Mouse (Mus musculus) Patski (cell line): ENCODE data around the gene Shisa8. TPM values are rescaled to one million over a fixed set of nuclear protein-coding genes. Genes with fewer than 3 reads are reported as not detected.

Experiments
- ATAC-seq: fragments of 100-300 bp; one replicate; pipeline ENCODE4 v1.8.0; 2021
- CTCF ChIA-PET: fragments of 350-600 bp; sonication (Branson Sonifier 250); formaldehyde crosslinking; loops from one replicate; lab custom pipeline; 2022; ENCODE audit warnings: inconsistent platforms; lab: Charles Lee
- POLR2A ChIA-PET: fragments of 350-600 bp; sonication (Branson Sonifier 250); formaldehyde crosslinking; loops from one replicate; lab custom pipeline; 2022; ENCODE audit warnings: antibody characterized with exemption, inconsistent platforms; lab: Charles Lee
- DNase-seq: peaks from one replicate; pipeline ENCODE4 v3.0.0-alpha.2; 2011; ENCODE audit warnings: low read depth, low spot score
- H3K27me3 ChIP-seq: fragments of 371-371 bp; one replicate; pipeline ENCODE4 v1.5.1; 2021
- CTCF ChIP-seq: fragments of 100-300 bp; IDR thresholded peaks from one replicate; pipeline ENCODE4 v1.5.1; 2021
- in situ Hi-C: fragments of 300-500 bp; cut with MboI; formaldehyde crosslinking; loops from 3 replicates; pipeline ENCODE4 v1.11.1; 2018; ENCODE audit warnings: low pct_unique_long_range_greater_than_20kb, mixed read lengths
- polyA plus RNA-seq: library from polyadenylated mRNA; unstranded; gene quantifications from one replicate; pipeline ENCODE4 v1.2.3, GENCODE M21; 2021

The Shisa8 gene
- polyA plus RNA-seq, 1 experiment from 2014 or later, result 0.09 TPM

GRCm38 (mm10) chr15:82203611-82204351 is 8.8 kb downstream of the Shisa8 start:
- no peak for ATAC-seq
- H3K27me3 ChIP-seq, result no peaks in the 10 kb centered on the region
- CTCF ChIA-PET, result no interaction called here
- POLR2A ChIA-PET, result no interaction called here
- no peak for DNase-seq
- in situ Hi-C loops, result no loop called here
- no peak for TF ChIP-seq CTCF

- ATAC-seq (no peak), DNase-seq (no peak)
- in situ Hi-C loops, result no loop called here
- POLR2A ChIA-PET, result no interaction called here
- no peak for TF ChIP-seq CTCF
- H3K27me3 ChIP-seq, result no peaks in the 10 kb centered on the region
- CTCF ChIA-PET, result no interaction called here
Observed at GRCm38 (mm10) chr15:82203090-82203489, 9.5 kb downstream of the Shisa8 start.

- ChIA-PET POLR2A (no interaction called here), CTCF (interaction anchor here (1.0 kb wide), 1 partner anchor 13 kb away, joined by 3 read pairs; no protein-coding TSS in a partner anchor)
- DNase-seq (no peak), ATAC-seq (no peak)
- no peak for TF ChIP-seq CTCF
- in situ Hi-C loops, result no loop called here
- H3K27me3 ChIP-seq, result no peaks in the 10 kb centered on the region
Observed at GRCm38 (mm10) chr15:82202086-82202485, 10.5 kb downstream of the Shisa8 start.

GRCm38 (mm10) chr15:82199546-82199945 is 13.1 kb downstream of the Shisa8 start:
- ATAC-seq (peak; percentile 8), DNase-seq (no peak)
- in situ Hi-C loops, result no loop called here
- ChIA-PET POLR2A (no interaction called here), CTCF (no interaction called here)
- TF ChIP-seq CTCF, result no peak
- no peaks in the 10 kb centered on the region for H3K27me3 ChIP-seq

GRCm38 (mm10) chr15:82198342-82198741 is 14.3 kb downstream of the Shisa8 start:
- ATAC-seq, result no peak
- in situ Hi-C loops, result no loop called here
- DNase-seq, result no peak
- ChIA-PET CTCF (no interaction called here), POLR2A (no interaction called here)
- no peak for TF ChIP-seq CTCF
- no peaks in the 10 kb centered on the region for H3K27me3 ChIP-seq

GRCm38 (mm10) chr15:82197937-82198336 is 14.7 kb downstream of the Shisa8 start:
- CTCF ChIA-PET, result no interaction called here
- TF ChIP-seq CTCF, result no peak
- no peak for ATAC-seq
- POLR2A ChIA-PET, result no interaction called here
- H3K27me3 ChIP-seq, result no peaks in the 10 kb centered on the region
- in situ Hi-C loops, result no loop called here
- no peak for DNase-seq

- ATAC-seq (no peak), DNase-seq (no peak)
- in situ Hi-C loops, result no loop called here
- no peak for TF ChIP-seq CTCF
- ChIA-PET CTCF (no interaction called here), POLR2A (no interaction called here)
- no peaks in the 10 kb centered on the region for H3K27me3 ChIP-seq
Observed at GRCm38 (mm10) chr15:82197246-82197750, 15.3 kb downstream of the Shisa8 start.

GRCm38 (mm10) chr15:82196300-82196699 is 16.3 kb downstream of the Shisa8 start:
- ChIA-PET CTCF (interaction anchor here (0.8 kb wide), 1 partner anchor 15 kb away, joined by 3 read pairs; no protein-coding TSS in a partner anchor), POLR2A (no interaction called here)
- no peak for TF ChIP-seq CTCF
- H3K27me3 ChIP-seq, result no peaks in the 10 kb centered on the region
- in situ Hi-C loops, result no loop called here
- no peak for DNase-seq
- no peak for ATAC-seq

- ATAC-seq (no peak), DNase-seq (no peak)
- TF ChIP-seq CTCF, result no peak
- CTCF ChIA-PET, result no interaction called here
- POLR2A ChIA-PET, result no interaction called here
- no peaks in the 10 kb centered on the region for H3K27me3 ChIP-seq
- in situ Hi-C loops, result no loop called here
Observed at GRCm38 (mm10) chr15:82192617-82193016, 20.0 kb downstream of the Shisa8 start.

- DNase-seq (no peak), ATAC-seq (no peak)
- CTCF ChIA-PET, result interaction anchor here (0.8 to 2.1 kb wide), 8 partner anchors 8 to 47 kb away, joined by 3 to 9 read pairs (median 3); partner anchors contain the start of gene Srebf2
- no peaks in the 10 kb centered on the region for H3K27me3 ChIP-seq
- POLR2A ChIA-PET, result no interaction called here
- in situ Hi-C loops, result no loop called here
- no peak for TF ChIP-seq CTCF
Observed at GRCm38 (mm10) chr15:82188481-82189240, 24.0 kb downstream of the Shisa8 start.

GRCm38 (mm10) chr15:82187924-82188323 is 24.7 kb downstream of the Shisa8 start:
- H3K27me3 ChIP-seq, result no peaks in the 10 kb centered on the region
- TF ChIP-seq CTCF, result no peak
- no peak for ATAC-seq
- POLR2A ChIA-PET, result no interaction called here
- no peak for DNase-seq
- in situ Hi-C loops, result no loop called here
- CTCF ChIA-PET, result interaction anchor here (1.2 to 1.5 kb wide), 2 partner anchors 19 to 43 kb away, joined by 3 read pairs; no protein-coding TSS in a partner anchor
